Mouse (Mus musculus): ENCODE measurements around the gene Podxl2. TPM values are rescaled to one million over a fixed set of nuclear protein-coding genes. Genes with fewer than 3 reads are reported as not detected.

The Podxl2 gene
- polyA plus RNA-seq, 1 experiment = 100.0 TPM

DNA sequence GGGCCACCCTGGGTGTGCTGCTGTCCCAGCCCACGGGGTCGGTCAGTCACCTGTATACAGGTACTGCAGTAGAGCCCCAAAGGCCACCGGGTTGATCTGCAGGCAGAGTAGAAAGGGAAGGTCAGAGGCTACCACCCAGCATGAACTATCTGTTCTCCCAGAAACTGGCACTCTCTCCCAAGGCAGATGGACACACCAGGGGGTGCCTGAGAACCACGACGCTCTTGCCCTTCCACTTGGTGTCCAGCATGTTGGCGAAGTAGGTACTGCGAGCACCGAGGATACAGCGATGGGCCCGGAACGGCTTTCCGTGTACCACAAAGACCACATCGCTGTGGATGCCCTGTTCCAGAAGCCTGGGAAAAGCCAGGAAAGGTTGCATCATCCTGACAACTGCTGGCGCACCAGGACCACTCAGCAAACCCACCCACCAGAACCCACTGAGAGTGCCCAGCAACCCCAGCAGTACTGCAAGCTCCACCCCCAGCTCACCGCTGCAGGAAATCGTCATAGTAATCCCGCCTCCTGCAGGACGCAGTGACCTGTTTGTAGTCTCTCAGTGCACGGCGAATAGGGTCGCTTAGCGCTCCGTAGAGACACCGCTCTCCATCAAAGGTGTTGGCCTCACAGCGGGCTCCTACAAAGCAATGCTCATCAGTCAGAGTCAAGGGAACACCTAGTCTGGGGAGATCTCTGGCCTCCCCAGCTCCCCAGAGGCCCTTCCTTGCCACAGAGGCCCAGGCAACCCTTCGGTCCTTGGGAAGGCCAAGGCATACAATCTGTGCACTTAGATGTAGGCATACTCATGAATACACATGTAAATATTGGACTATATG, 35.5 kb downstream of the Podxl2 start:
- Histone ChIP-seq H3K27me3 (ENCODE audit: control insufficient read depth, insufficient read depth, low read length) (no peaks in the 10 kb centered on the region), H3K36me3 (ENCODE audit: control insufficient read depth, insufficient read depth, low read length) (peaks cover 18% of the 10 kb centered on the region), H3K4me3 (ENCODE audit: control insufficient read depth, insufficient read depth, low read length) (no peak overlapping the region), H3K27ac (ENCODE audit: control insufficient read depth, insufficient read depth, low read length) (no peak overlapping the region), H3K4me1 (replicated peaks; ENCODE audit: control insufficient read depth, insufficient read depth, low read length) (peaks cover 28% of the 10 kb centered on the region)
- WGBS = 96% methylated on average over 26 of the region's 26 CpGs
- TF ChIP-seq POLR2A (IDR thresholded peaks at IDR 0.05; ENCODE audit: control insufficient read depth, extremely low read depth, insufficient read depth, low read length, poor library complexity) (no peak), CTCF (IDR thresholded peaks at IDR 0.05; ENCODE audit: borderline replicate concordance, control insufficient read depth, extremely low read depth, insufficient read depth, low read length, poor library complexity) (no peak)
- no peak for DNase-seq

DNA sequence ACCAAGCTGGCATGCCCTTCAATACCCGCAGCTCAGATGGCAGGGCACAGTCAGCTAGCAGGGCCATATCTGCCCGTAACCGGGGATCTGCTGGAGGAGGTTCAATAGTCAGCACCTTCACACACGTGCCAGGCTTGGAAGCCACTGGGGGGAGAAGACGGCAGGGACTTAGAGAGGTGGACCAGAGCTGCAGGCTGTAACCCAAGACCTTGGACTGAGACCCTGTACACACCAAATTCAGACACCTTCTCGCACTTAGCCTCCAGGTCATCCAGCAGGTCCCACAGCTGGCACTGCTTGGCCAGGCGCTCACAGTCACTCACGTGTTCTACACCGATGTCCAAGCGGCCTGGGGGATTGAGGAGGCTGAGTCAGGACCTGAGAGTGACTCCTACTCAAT, 36.2 kb downstream of the Podxl2 start:
- no peak overlapping the region for H3K4me3 ChIP-seq (ENCODE audit: control insufficient read depth, insufficient read depth, low read length)
- peaks cover 34% of the 10 kb centered on the region for H3K4me1 ChIP-seq (replicated peaks; ENCODE audit: control insufficient read depth, insufficient read depth, low read length)
- no peak overlapping the region for H3K27ac ChIP-seq (ENCODE audit: control insufficient read depth, insufficient read depth, low read length)
- TF ChIP-seq POLR2A (IDR thresholded peaks at IDR 0.05; ENCODE audit: control insufficient read depth, extremely low read depth, insufficient read depth, low read length, poor library complexity) = no peak
- no peak for TF ChIP-seq CTCF (IDR thresholded peaks at IDR 0.05; ENCODE audit: borderline replicate concordance, control insufficient read depth, extremely low read depth, insufficient read depth, low read length, poor library complexity)
- no peak for DNase-seq
- H3K27me3 ChIP-seq (ENCODE audit: control insufficient read depth, insufficient read depth, low read length) = no peaks in the 10 kb centered on the region
- H3K36me3 ChIP-seq (ENCODE audit: control insufficient read depth, insufficient read depth, low read length) = peaks cover 18% of the 10 kb centered on the region
- WGBS = 95% methylated on average over 10 of the region's 10 CpGs

DNA sequence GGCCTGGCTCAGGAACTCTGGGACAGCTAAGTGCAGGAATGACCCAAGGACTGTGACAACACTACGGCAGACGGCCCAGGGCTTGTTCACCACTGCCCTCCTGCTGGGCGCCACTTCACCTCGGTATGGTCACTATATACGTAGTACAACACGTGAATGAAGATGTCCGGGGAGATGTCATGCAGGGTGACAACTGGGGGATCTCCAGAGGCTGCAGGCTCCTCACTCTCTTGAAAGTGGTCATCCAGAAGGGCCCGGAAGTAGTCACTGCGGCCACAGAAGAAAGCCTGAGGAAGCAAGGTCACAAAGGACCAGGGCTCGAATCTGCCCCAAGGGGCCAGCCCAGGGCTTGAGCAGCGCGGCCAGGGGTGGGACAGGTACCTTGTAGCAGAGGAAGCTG, 36.8 kb downstream of the Podxl2 start:
- TF ChIP-seq POLR2A (IDR thresholded peaks at IDR 0.05; ENCODE audit: control insufficient read depth, extremely low read depth, insufficient read depth, low read length, poor library complexity) = no peak
- TF ChIP-seq CTCF (IDR thresholded peaks at IDR 0.05; ENCODE audit: borderline replicate concordance, control insufficient read depth, extremely low read depth, insufficient read depth, low read length, poor library complexity) = no peak
- Histone ChIP-seq H3K4me3 (ENCODE audit: control insufficient read depth, insufficient read depth, low read length) (no peak overlapping the region), H3K36me3 (ENCODE audit: control insufficient read depth, insufficient read depth, low read length) (peaks cover 18% of the 10 kb centered on the region), H3K27me3 (ENCODE audit: control insufficient read depth, insufficient read depth, low read length) (no peaks in the 10 kb centered on the region), H3K4me1 (replicated peaks; ENCODE audit: control insufficient read depth, insufficient read depth, low read length) (peaks cover 38% of the 10 kb centered on the region), H3K27ac (ENCODE audit: control insufficient read depth, insufficient read depth, low read length) (no peak overlapping the region)
- 98% methylated on average over 12 of the region's 12 CpGs for WGBS
- no peak for DNase-seq

DNA sequence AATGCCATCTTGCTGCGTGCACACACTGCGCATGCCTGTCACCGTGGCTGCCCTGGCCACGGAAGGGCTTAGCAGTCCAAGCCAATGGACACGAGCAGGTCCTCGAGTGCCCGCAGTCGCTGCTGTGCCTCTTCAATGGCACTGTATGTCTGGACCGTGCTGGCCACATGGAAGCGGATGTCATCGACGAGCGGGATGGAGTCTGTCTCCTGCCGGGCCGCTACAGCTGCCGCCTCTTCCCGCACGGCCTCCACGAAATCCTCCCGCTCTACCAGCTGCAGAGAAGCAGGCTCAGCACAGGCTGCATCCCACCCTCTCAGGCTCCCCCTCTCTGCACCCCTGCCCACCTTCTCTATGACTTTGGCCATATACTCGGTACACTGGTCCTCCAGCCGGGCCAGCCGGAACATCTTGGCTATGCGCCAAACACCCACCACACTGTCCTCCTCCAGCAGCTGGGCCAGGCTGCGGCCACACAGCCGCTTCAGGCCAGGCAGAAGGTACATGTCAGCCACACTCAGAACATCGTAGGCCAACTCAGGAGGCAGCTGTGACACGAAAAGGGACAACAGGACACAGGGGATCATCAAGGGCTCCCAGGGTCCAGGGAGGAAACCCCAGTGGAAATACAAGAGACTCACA, 38.5 kb downstream of the Podxl2 start:
- TF ChIP-seq CTCF (IDR thresholded peaks at IDR 0.05; ENCODE audit: borderline replicate concordance, control insufficient read depth, extremely low read depth, insufficient read depth, low read length, poor library complexity) (no peak), POLR2A (IDR thresholded peaks at IDR 0.05; ENCODE audit: control insufficient read depth, extremely low read depth, insufficient read depth, low read length, poor library complexity) (no peak)
- Histone ChIP-seq H3K27me3 (ENCODE audit: control insufficient read depth, insufficient read depth, low read length) (no peaks in the 10 kb centered on the region), H3K27ac (ENCODE audit: control insufficient read depth, insufficient read depth, low read length) (no peak overlapping the region), H3K4me3 (ENCODE audit: control insufficient read depth, insufficient read depth, low read length) (no peak overlapping the region), H3K4me1 (replicated peaks; ENCODE audit: control insufficient read depth, insufficient read depth, low read length) (peaks cover 38% of the 10 kb centered on the region), H3K36me3 (ENCODE audit: control insufficient read depth, insufficient read depth, low read length) (peaks cover 18% of the 10 kb centered on the region)
- DNase-seq = no peak
- WGBS = 96% methylated on average over 28 of the region's 28 CpGs

DNA sequence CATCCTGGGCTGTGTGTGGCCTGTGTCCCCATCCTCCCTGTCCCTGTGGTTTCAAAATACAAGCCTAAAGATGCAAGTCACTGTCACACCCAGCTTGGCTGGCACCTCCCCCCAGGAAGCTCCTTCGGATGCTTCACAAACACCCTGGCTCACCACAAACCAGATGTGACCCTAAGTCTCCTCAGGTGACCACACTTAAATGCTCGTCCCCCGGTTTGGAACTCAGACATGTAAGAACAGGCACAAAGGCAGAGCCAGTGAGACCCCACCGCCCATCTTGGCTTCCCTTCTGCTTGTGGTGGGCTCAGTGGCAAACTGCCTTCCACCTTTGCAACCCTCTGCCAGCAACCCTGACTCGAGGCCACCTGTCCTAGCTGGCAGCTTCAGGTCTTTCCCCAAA, 39.8 kb downstream of the Podxl2 start:
- peaks cover 18% of the 10 kb centered on the region for H3K36me3 ChIP-seq (ENCODE audit: control insufficient read depth, insufficient read depth, low read length)
- WGBS = 3% methylated on average over 5 of the region's 5 CpGs
- H3K4me3 ChIP-seq (ENCODE audit: control insufficient read depth, insufficient read depth, low read length) = no peak overlapping the region
- DNase-seq = no peak
- peaks cover 29% of the 10 kb centered on the region for H3K4me1 ChIP-seq (replicated peaks; ENCODE audit: control insufficient read depth, insufficient read depth, low read length)
- H3K27ac ChIP-seq (ENCODE audit: control insufficient read depth, insufficient read depth, low read length) = no peak overlapping the region
- TF ChIP-seq POLR2A (IDR thresholded peaks at IDR 0.05; ENCODE audit: control insufficient read depth, extremely low read depth, insufficient read depth, low read length, poor library complexity) = no peak
- H3K27me3 ChIP-seq (ENCODE audit: control insufficient read depth, insufficient read depth, low read length) = no peaks in the 10 kb centered on the region

DNA sequence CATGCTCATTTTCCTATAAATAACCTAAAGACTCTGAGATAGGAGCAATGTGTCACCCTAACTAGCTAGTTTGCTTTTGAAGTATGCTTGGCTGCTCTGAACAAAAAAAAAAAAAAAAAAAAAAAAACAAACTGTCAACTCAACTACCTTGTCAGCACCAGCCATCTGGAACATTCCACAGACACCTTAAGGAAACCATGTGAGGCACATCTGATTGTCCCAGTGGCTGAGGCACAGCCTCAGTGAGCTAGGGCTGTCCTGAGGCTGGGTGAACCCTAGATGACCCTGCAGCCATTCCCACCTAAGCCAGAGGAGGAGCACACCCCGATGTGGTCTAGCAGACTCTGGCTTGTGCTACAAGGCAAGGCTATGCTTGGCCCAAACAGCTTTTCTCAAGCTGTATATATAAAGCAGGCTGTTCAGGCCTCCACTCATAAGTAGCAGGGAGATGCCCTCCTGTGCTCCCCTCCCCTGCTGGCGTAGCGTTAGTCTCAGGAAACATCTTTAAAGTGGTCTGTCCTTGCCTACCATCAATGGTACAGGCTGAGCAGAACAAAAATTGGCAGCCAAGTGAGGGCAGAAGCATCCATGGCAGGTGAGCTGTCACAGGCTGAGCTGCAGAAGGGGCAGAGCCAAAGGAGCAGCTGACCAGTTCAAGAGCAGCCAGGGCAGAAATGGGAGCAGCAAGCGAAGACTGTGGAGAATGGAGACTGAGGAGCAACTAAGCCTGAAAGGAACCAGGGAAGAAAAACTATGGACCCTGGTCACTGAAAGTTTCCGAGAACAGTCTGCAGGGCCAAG, 41.3 kb downstream of the Podxl2 start:
- peaks cover 30% of the 10 kb centered on the region for H3K4me1 ChIP-seq (replicated peaks; ENCODE audit: control insufficient read depth, insufficient read depth, low read length)
- H3K4me3 ChIP-seq (ENCODE audit: control insufficient read depth, insufficient read depth, low read length) = no peak overlapping the region
- peaks cover 12% of the 10 kb centered on the region for H3K36me3 ChIP-seq (ENCODE audit: control insufficient read depth, insufficient read depth, low read length)
- TF ChIP-seq CTCF (IDR thresholded peaks at IDR 0.05; ENCODE audit: borderline replicate concordance, control insufficient read depth, extremely low read depth, insufficient read depth, low read length, poor library complexity) (no peak), POLR2A (IDR thresholded peaks at IDR 0.05; ENCODE audit: control insufficient read depth, extremely low read depth, insufficient read depth, low read length, poor library complexity) (no peak)
- no peaks in the 10 kb centered on the region for H3K27me3 ChIP-seq (ENCODE audit: control insufficient read depth, insufficient read depth, low read length)
- no peak overlapping the region for H3K27ac ChIP-seq (ENCODE audit: control insufficient read depth, insufficient read depth, low read length)
- no peak for DNase-seq
- WGBS = 49% methylated on average over 5 of the region's 5 CpGs

Measured in thymus, adult 2 months (tissue).